Mouse (Mus musculus): ENCODE data around the gene Mdc1.

DNA sequence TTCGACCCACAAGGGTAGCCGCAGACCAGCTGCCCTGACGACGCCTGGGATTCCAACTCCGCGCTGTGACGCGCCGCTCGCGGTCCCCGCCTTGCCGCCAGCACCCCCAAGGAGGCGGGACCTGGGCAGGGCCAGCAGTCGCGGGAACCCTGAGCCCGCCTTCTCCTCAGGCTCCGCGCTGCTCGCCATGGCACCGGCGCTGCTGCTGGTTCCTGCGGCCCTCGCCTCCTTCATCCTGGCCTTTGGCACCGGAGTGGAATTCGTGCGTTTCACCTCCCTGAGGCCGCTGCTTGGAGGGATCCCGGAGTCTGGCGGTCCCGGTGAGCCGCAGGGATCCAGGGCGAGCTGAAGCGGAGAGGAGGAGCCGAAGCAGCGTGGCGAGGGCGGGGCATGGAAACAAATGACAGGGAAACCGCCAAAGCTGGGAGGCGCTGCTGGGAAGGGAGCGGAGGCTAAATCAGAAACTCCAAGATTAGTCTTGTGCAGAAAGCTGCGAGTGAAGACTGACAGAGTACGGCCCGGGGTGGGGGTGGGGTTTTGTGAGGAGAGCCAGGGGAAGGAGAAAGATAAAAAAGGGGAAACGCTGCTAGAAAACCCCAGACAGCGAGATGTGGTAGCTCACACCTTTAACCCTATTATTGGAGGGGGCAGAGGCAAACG, 20.0 kb downstream of the Mdc1 start, which contains the start of gene Nrm:
- TF ChIP-seq CTCF (IDR thresholded peaks at IDR 0.05; ENCODE audit: borderline replicate concordance, insufficient read depth, low read length), result no peak; the same call in 1 of the 2 replicates
- peak; percentile 76 for TF ChIP-seq POLR2A (IDR thresholded peaks at IDR 0.05; ENCODE audit: low read depth, low read length)

All from embryonic fibroblast, embryonic 13.5 days (primary cell).